Mouse (Mus musculus) right cerebral cortex, postnatal 25 days (tissue): ENCODE data around the gene Gm853.
A peak's percentile ranks its signal among the peaks of the same experiment; 100 is the strongest.
"Not testable (repeated sequence)": the region's sequence is repeated elsewhere in the genome, so short reads cannot be mapped to it uniquely, and the experiment has no call there.

Experiments used
- DNase-seq: peaks from one replicate; pipeline ENCODE4 v3.0.0; 2022

Gm853 gene

DNA sequence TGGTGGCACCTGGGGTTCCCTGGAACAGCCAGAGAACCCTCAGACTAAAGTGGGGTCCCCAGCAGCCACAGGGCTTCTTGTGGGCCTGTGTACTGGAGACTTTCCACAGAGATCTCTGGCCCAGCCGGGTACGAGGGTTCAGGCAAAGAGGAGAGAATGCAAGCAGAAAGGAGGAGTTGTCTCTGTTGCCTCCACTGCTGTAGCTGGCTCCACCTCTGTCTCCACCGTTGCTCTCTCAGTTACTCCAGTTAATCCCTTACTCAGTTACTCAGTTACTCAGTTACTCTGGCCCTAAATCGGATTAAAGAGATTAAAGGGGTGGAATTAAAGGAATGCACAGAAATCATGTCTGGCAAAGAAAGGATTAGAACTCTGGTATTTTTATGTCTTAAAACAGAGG, at the start of gene Gm853:
Gene Gm853, minus strand, starts transcription at position 223 of the 400 bp plus-strand sequence.
- DNase-seq, result no peak

DNA sequence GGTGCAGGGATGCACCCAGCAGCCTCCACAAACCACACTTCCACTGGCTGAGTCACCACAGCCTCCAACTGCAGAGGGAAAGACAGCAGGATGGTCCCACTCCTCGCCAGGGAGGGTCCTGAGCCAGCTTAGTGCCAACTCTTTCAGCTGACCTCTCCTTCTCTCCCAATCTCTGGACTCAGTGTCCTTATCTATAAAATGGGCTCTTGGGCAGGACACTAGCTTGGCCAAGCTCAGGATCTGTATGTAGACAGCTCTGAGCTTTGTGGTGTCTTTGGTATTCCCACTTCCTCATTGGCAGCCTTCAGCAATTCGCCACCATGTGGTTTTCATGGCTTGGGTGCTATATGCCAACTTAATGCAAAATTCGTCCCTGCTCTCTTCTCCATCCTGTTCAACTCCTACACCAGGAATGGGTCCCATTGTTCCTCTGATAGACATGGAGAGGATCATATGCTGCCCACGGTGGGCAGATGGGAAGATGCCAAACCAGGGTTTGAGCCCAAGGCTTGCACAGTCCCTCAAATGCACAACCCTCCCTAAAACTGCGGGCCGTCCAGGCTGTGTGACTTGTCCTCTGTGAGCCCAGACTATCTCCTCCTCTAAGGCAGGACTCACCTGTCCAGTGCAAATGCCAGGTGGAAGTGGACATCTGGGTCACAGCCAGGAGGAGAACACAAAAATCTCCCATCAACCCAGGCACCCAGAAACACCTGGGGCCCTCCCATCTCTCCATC, 48.6 kb upstream of the Gm853 start:
- DNase-seq, result peak; percentile 59

DNA sequence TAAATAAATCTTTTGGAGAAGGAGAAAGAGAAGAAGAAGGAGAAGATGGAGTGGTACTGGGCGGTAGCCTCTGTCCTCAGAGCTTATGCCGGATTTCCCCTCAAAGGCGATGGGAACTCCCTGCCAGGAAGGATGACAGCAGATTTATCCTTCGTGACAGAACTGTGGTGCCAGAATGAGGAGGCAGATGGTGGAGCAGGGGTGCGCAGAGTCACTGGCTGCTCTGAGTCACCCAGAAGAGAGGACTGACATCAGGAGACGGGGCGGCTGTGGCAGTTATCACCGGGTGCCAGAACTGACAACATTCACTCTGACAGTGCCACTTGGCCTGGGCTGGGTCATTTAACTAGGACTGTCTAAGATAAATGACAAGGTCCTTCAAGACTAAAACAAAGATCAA, 47.9 kb upstream of the Gm853 start:
- DNase-seq, result peak; percentile 66

DNA sequence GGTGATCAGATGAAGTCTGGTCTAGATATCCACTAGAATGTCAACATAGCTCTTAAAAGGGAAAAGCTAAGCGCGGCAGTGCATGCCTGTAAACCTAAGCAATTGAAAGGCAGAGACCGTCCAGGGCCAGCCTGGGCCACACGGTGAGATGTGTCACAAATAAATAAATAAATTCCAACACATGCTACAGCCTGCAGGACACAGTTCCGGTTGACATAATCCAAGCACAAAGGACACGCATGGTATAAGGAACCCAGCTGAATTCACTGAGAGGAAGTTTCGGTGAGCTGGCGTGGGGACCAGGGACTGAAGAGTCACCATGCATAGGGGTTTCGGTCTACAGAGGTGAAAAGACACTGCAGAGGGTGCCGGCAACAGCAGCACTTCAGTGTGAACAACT, 46.5 kb upstream of the Gm853 start:
- no peak for DNase-seq

DNA sequence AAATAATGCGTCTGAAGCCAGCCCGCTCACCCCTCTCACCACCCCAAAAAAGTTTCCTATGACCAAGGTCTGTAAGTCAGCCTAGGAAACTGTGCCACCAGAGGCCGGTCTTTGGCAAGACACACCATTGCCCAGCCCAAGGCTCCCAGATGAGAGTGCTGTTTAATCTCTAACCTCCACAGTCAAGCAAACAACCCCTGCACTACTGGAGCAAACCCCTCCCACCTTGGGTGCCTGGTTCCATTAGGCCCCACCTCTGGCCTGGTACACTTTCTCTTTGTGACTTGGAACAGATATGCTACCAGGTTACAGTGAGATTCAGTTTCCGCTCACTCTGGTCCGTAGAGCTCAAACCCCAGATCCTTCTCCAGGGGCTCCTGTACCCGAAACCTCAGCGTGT, 44.9 kb upstream of the Gm853 start:
- no peak for DNase-seq

DNA sequence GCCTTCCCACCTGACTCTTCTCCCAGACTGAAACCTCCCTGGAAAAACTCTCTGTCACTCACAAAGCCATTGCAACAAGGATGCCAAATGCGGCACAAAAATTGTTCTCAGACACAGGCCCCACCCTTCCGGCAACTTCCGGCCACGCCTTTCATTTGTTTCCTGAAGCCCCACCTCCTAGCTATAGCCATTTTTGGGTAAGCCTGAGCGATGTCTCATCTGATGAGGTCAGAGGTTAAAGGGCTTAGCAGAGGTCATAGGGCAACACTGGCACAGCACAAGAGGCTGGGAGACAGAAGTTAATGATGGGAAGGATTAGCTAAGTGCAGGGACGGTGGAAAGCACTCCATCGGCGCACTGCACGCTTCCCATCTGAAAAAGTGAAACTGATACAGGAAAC, 44.4 kb upstream of the Gm853 start:
- DNase-seq, result no peak

DNA sequence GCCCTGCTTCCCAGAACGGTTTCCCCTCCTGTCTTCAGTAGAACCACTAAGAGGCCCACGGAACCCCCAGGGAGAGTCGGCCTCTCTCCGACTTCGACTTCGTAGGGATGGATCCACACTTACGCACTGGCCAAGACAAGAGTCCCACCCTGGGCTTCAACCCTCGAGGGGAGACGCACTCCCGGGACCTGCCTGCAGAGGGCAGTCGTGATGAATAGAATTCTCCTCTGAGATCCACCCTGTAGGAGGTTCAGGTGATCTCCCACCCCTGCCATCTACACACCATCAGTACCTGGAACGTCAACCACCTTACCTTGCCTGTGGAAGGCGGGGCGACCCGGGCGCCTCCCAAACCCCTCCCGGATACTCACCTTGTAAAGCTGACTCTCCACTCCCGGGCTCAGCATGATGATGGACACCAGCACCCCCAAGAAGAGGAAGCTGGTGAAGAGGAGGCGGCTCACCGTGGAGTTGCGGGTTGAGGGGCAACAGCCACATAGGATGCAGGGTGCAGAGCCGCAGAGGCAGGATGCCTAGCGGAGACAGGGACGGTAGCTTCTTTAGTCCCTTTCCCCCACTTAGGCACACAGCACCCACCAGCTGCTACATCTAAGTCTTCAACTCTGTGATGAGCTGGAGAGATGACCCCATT, 42.6 kb upstream of the Gm853 start:
- DNase-seq, result peak; percentile 41

DNA sequence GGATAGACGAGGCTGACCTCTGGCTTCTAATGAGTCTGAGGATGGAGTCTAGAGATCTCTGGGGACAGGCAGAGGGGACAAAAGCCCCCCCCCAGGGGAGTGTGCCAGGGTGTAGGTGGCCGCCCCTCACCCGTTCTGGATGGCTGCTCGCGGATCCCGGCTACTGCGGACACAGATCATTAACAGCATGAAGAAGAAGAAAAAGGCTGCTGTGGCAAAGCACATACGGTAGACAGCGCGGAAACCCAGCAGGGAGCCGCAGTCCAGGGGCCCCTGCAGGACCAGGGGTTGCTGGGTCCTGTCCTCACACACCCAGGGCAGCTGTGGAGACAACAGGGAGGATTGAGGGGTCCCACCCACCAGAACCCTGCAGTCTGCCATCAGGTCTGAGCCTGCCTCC, 41.9 kb upstream of the Gm853 start:
- no peak for DNase-seq

DNA sequence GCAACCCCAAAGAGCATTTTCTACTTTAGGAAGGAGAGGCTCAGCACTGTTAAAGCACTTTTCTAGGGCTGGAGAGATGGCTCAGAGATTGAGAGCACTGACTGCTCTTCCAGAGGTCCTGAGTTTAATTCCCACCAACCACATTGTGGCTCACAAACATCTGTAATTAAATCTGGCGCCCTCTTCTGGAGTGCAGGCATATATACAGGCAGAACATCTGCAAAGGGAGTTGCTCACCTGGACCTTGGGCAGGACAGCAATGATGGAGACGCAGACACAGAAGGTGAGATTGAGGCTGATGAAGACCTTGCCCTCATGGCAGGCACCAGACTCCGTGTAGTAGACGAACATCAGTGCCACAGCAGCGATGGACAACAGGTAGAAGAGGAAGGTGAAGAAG, 38.2 kb upstream of the Gm853 start:
- no peak for DNase-seq

DNA sequence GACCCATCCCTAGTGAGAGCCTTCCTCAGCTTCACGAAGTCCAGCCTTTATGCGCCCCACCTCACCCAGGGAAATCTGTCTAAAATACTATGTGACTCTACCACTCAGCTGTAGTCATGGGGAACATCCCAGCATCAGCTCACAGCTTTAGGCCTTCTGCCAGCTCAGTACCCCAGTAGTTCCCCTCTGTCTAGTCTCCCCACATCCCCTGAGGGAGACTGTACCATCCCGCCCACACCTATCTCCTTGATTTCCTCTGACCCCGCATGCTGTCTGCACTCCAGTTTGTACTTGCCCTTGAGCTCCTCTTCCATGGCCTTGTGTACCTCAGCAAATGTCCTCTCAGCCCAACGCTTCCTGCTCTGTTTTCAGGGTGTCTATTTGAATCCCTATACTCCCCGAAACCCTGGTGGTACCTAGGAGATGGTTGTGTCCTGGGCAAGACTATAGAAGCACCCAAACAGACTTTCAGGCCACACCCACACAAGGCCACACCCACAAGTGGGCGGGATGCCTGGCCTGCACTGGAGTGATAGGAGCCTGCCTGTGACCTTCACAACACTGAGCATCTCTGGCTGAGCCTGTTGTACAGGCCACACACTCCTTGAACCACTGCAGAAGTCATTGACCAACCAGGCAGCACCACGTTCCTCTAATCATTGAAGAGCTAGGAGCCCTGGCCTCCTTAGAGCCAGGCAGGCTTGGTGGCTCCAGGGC, 30.4 kb upstream of the Gm853 start:
- DNase-seq, result no peak

DNA sequence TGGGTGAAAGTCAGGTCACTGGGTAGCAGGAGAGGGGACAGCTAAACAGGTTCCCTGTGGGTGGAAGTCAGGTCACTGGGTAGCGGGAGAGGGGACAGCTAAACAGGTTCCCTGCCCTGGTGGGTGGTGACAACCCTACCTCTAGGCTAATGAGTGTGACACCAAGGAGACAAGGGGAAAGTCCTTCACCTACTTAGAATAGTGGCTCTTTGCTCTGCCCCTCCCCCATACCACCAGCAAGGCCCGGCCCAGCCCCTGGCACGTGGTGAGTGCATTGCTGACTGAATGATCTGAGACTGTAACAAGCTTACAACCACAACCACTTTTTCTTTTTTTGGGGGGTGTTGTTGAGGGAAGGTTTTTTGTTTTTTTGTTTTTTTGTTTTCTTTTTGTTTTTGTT, 29.6 kb upstream of the Gm853 start:
- DNase-seq, result no peak

DNA sequence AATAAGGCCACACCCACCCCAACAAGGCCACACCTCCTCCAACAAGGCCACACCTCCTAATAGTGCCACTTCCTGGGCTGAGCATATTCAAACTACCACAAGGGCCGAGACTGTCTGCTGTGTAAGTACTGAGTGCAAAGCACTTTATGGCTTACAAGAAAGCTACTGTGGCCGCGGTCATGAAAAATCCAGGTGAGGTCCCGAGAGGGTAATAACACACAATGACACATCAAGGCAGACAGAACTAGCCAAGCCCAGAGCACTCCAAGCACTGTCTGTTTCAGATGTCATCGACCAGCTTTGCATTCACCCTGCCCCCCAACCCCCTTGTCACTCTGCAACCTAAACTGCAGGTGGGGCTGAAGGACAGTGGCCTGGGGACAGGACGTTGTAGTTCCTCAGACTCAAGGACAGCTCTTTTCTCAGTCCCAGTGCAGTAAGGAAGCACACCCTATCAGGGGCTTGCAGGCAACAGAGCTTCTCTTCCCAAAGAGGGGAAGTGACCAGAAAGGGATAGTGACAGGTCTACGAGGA, 29.0 kb upstream of the Gm853 start:
- DNase-seq, result no peak

DNA sequence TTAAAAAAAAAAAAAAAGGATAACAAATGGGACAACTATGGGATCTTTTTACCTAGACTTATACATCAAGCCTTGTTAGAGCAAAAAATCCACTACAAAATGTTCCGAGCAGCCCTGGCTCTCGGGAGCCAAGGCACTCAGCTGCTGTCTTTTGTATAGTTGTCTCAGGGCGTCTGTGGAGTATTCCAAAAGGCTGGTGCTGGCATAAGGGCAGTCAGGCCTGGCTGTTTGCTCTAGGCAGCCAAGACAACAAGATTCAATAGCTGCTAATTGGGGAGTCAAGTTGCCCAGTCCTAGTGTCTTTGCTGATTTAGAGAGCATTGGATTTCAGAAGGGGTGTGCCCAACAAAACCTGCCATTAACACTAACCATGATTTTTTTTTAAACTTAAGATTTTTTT, 26.4 kb upstream of the Gm853 start:
- no peak for DNase-seq

DNA sequence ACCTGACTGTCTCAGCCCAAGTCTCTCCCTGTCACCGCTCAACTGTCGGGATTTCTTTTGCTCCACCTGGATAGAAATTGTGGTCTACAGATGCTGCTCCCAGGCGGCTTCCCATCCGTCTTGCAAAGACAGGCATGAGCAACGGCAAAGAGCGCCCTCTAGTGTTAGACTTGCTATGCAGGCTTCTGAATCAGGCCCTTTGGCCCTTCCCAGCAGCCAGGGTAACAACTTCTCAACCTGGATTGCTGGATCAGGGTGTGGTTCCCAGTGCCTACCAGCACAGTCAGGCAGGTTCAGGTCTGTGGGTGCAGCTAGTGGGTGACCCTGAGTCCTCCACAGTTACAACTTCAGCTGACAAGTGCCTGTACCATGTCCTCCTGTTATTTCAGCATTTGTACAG, 23.9 kb upstream of the Gm853 start:
- DNase-seq, result peak; percentile 37

DNA sequence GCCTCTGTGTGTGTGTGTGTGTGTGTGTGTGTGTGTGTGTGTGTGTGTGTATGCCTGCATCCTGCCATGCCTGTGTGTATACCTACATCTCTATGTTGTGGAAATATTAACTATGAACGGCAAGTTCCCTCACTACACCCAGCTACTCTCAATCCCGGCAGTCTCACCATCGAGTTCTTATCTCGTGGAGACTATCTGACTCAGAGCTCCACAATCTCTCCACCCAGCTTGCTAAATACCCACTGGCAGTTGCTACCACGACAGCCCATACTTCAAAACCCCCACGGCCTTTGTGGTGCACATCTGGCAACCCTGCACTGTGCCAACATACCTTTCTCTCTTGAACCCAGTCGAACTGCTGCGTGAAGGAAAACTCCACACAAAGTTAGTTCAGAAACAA, 22.5 kb upstream of the Gm853 start:
- DNase-seq, result no peak

DNA sequence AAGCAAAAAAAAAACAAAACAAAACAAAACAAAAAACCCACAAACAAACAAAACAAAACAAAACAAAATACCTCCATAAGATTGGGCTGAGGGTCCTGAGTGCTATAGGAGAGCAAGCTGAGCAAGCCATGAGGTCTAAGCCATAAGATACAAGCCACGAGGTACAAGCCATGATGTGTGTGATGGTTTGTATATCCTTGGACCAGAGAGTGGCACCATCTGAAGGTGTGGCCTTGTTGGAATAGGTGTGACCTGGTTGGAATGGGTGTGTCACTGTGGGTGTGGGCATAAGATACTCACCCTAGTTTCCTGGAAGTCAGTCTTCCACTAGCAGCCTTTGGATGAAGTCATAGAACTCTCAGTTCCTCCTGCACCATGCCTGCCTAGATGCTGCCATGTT, 21.4 kb upstream of the Gm853 start:
- not testable (repeated sequence) for DNase-seq

DNA sequence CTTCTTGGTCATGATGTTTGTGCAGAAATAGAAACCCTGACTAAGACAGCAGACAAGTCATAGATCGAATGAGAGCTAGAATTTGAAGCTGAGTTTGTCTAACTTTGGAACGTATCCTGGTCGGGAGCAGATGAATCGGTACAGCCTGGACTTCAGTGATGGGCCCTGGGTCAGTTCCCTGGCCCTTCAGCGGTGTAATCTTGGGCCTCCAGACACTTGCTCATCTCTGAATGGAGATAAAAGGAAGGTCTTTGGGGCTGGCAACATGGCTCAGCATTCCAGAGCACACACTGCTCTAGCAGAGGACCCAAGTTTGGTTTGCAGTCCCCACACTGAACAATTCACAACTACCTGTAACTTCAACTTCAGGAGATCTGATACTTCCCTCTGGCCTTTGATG, 20.8 kb upstream of the Gm853 start:
- no peak for DNase-seq

DNA sequence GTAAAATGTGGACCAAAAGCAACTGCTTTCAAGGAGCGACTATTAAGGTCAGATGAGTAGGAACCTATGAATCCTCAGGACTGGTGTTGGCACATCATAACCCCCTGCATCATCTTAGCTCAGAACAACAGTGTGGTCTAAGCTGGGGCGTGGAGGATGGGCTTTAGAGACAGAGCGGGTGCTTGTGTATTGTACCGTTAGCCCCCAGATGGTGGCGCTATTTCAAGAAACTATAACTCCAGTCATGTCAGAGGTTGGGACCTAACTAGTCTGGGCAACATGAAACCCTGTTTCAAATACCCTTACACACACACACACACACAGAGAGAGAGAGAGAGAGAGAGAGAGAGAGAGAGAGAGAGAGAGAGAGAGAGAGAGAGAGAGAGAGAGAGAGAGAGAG, 18.5 kb upstream of the Gm853 start:
- DNase-seq, result no peak

DNA sequence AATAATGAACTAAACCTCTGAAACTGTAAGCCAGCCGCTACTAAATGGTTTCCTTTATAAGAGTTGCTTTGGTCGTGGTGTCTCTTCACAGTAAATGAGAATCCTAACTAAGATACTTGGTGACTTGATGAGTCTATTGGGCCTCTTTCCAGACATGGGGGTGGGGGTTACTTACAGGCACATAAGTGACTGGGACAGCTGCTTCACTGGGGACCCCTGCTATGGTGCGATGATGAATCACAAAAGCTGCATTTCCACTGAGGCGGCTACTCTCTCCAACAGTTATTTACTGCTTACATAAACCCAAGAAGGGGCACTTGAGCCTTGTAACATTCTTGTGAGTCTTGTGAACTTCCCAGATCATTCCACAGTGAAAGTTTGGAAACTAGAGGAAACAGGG, 15.4 kb upstream of the Gm853 start:
- DNase-seq, result no peak

DNA sequence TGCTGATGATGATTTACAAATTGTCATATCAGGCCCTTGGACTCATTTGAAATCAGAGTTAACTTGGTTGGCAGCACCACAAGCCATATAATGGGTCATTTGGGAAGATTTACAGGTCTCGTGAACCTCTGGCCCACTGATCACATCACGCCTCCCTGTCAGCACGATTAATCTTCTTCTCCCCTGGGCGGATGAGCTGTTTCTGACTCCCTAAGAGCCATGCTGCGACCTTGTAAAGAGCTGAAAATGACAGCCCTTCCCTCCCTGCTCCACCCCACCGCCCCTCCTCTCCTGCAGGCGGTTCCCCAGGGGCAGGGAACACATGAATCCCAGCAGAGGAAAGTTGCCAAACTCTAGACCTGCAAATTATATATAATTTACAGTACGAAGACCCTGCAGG, 14.2 kb upstream of the Gm853 start:
- DNase-seq, result no peak

DNA sequence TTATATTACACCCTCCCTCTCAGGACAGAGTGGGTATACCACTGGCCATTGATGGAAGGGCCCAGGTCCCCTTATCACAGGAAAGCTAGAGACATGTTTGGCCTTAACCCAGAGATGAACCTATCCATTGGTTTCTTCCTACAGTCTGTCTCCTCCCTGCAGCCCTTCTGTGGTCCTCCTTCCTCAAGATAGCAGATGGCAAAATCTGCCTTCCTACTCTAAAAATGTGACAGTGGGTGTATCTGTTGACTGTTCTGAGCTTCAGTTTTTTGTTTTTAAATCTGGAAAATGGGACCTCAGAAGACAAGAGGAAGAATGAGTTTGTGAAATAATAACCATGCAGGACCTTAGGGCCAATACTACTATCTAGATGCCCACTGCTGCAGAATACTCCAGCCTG, 1.9 kb upstream of the Gm853 start:
- no peak for DNase-seq

DNA sequence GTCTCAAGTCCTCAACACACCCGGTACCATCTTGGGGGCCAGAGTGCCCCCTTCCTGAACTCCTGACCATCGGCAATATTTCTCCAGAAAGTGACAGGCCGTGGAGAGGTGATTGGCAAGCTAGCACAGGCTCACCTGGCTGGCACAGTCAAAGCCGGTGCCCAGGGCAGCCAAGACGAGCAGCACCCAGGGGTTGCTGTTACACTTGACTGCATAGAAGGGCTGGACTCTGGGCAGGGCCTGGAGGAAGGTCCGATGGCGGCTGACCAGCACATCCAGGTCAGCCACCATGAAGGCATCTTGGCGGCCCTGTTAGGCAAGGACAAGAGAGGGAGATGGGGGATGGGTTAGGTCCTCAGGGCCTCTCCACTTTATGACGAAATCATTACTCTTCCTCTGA, 2.0 kb downstream of the Gm853 start:
- DNase-seq, result no peak

DNA sequence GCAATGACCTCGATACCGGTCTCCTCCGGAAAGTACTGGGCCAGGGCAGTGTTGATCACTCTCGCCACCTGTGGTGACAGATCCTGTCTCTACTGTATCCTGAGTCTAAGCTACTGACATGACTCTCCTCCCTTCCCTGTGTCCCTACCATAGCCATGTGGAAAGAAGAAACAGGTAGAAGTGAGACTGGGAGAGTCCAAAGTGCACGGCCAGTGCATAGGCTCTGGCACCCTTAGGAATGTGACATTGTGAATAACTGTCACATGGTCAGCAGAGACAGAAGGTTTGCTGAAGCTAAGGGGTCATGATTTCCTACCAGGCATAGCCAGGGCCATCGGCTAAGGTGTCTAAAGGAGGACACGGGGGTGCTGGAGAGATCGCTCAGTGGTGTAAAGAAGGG, 6.8 kb downstream of the Gm853 start:
- DNase-seq, result no peak

DNA sequence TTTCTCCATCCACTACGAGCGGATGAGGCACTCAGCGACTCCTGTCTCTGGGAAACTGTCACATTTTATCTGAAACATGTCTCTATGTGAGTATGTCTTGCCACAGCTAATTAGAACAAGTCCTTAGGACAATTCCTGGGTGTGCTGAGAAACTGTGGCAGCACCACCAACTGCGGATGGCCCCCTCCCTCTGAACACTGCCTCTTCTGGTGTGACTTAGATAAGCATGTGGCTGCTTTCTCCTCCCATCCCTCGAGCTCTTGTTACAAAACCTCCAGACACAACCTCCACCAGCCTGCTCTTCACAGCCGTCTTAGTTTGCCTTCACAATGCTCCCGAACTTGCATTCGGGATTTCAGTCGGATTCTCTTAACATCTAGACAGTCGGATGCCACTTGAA, 8.3 kb downstream of the Gm853 start:
- no peak for DNase-seq
